Mouse (Mus musculus): ENCODE results near the gene Slit3. TPM values are rescaled to one million over a fixed set of nuclear protein-coding genes. Genes with fewer than 3 reads are reported as not detected.

Slit3 gene
- polyA plus RNA-seq, 1 experiment = 6.4 TPM

DNA sequence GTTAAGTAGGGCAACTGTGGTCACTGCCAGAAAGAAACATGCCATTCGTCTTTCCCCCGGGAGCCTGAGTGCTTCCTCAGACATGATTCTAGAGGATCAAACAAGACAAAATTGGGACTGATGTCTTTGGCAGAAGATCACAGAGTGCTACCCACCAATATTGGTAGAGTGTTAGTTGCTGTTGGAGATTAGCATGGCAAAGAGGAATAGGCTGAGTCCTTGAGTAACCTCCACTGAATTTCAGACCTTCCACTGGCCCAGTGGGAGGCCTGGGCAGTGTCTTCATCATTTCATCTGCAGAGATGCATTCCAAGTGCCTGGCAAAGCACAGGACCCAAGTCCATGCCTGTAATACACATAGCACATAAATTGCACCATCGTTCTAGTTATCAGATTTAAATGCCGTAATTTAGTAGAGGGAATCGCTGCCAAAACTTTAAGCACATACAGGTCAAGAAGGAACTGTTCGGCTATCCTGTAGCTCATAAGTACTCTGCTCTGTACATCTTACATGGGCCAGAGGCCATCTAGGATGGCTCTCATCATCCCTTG is 77.6 kb downstream of the Slit3 start:
- Histone ChIP-seq H3K4me3 (ENCODE audit: control insufficient read depth, insufficient read depth, low read length) (no peak overlapping the region), H3K27me3 (ENCODE audit: control insufficient read depth, insufficient read depth, low read length) (no peaks in the 10 kb centered on the region), H3K4me1 (replicated peaks; ENCODE audit: control insufficient read depth, insufficient read depth, low read length) (no peaks in the 10 kb centered on the region), H3K36me3 (ENCODE audit: control insufficient read depth, insufficient read depth, low read length) (no peaks in the 10 kb centered on the region), H3K27ac (ENCODE audit: control insufficient read depth, insufficient read depth, low read length) (no peak overlapping the region)
- DNase-seq = no peak
- TF ChIP-seq POLR2A (IDR thresholded peaks at IDR 0.05; ENCODE audit: control insufficient read depth, extremely low read depth, insufficient read depth, low read length, poor library complexity) = no peak
- no peak for TF ChIP-seq CTCF (IDR thresholded peaks at IDR 0.05; ENCODE audit: borderline replicate concordance, control insufficient read depth, extremely low read depth, insufficient read depth, low read length, poor library complexity)
- 96% methylated on average over 6 of the region's 6 CpGs for WGBS

DNA sequence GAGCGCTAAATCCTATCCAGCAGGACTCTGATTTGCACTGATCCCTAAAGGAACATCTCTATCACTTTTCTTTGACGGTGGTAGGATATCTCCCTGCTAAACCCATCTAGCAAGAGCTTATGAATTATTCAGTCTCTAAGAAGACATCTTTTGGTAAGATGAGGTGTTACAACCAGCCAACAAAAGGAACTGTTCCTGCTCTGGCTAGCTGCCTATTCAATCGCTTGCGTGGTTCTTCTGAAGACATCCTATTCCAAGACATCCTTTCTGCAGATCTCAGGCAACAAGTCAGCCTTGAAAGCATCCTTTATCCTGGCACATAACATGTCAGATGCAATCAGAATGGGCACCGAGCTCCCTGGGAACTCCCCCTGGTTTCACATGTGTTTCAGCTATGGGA is 81.3 kb downstream of the Slit3 start:
- TF ChIP-seq CTCF (IDR thresholded peaks at IDR 0.05; ENCODE audit: borderline replicate concordance, control insufficient read depth, extremely low read depth, insufficient read depth, low read length, poor library complexity) (no peak), POLR2A (IDR thresholded peaks at IDR 0.05; ENCODE audit: control insufficient read depth, extremely low read depth, insufficient read depth, low read length, poor library complexity) (no peak)
- no peak overlapping the region for H3K27ac ChIP-seq (ENCODE audit: control insufficient read depth, insufficient read depth, low read length)
- H3K36me3 ChIP-seq (ENCODE audit: control insufficient read depth, insufficient read depth, low read length) = no peaks in the 10 kb centered on the region
- DNase-seq = no peak
- 89% methylated on average over 5 of the region's 5 CpGs for WGBS
- H3K27me3 ChIP-seq (ENCODE audit: control insufficient read depth, insufficient read depth, low read length) = no peaks in the 10 kb centered on the region
- no peaks in the 10 kb centered on the region for H3K4me1 ChIP-seq (replicated peaks; ENCODE audit: control insufficient read depth, insufficient read depth, low read length)
- H3K4me3 ChIP-seq (ENCODE audit: control insufficient read depth, insufficient read depth, low read length) = no peak overlapping the region

DNA sequence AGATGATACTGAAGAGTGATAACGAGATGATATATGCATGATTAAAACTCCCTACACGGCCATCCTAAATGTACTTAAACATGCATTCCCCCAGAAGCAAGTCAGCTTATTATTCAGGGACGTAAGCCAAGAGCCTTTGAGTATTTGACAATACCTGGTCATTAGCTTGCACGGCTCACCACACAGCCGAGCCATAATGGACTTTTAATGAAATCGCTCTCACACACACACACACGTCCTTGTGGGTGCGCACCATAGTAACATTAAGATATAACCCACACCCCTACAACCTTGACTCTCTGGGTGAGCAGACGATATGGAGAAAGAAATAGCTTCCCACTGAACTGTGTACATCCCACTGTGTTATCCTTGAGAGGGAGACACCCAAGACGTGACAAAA is 82.6 kb downstream of the Slit3 start:
- no peak for DNase-seq
- TF ChIP-seq CTCF (IDR thresholded peaks at IDR 0.05; ENCODE audit: borderline replicate concordance, control insufficient read depth, extremely low read depth, insufficient read depth, low read length, poor library complexity) (no peak), POLR2A (IDR thresholded peaks at IDR 0.05; ENCODE audit: control insufficient read depth, extremely low read depth, insufficient read depth, low read length, poor library complexity) (no peak)
- H3K36me3 ChIP-seq (ENCODE audit: control insufficient read depth, insufficient read depth, low read length) = no peaks in the 10 kb centered on the region
- no peaks in the 10 kb centered on the region for H3K27me3 ChIP-seq (ENCODE audit: control insufficient read depth, insufficient read depth, low read length)
- no peaks in the 10 kb centered on the region for H3K4me1 ChIP-seq (replicated peaks; ENCODE audit: control insufficient read depth, insufficient read depth, low read length)
- WGBS = 85% methylated on average over 10 of the region's 10 CpGs
- H3K4me3 ChIP-seq (ENCODE audit: control insufficient read depth, insufficient read depth, low read length) = no peak overlapping the region
- H3K27ac ChIP-seq (ENCODE audit: control insufficient read depth, insufficient read depth, low read length) = no peak overlapping the region

DNA sequence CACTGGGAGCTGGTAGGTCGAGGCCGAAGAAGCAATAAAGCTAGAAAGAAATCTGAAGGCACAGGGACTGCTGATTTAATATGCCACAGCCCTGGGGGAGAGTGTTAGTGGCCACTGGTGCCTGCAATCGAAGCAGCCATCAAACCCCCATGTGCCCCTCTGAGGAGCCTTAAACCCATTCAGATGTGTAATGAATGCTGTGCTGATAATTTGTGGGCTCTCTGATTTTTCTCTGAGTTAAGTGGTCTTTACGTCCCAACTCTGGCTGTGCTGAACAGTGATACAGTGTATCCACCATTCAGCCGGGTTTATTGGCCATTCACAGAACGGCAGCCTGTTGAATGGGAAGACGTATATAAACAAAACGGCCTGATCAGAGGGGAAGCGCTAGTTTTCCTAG is 83.1 kb downstream of the Slit3 start:
- no peak for DNase-seq
- no peaks in the 10 kb centered on the region for H3K4me1 ChIP-seq (replicated peaks; ENCODE audit: control insufficient read depth, insufficient read depth, low read length)
- no peaks in the 10 kb centered on the region for H3K36me3 ChIP-seq (ENCODE audit: control insufficient read depth, insufficient read depth, low read length)
- no peaks in the 10 kb centered on the region for H3K27me3 ChIP-seq (ENCODE audit: control insufficient read depth, insufficient read depth, low read length)
- H3K4me3 ChIP-seq (ENCODE audit: control insufficient read depth, insufficient read depth, low read length) = no peak overlapping the region
- TF ChIP-seq CTCF (IDR thresholded peaks at IDR 0.05; ENCODE audit: borderline replicate concordance, control insufficient read depth, extremely low read depth, insufficient read depth, low read length, poor library complexity) (no peak), POLR2A (IDR thresholded peaks at IDR 0.05; ENCODE audit: control insufficient read depth, extremely low read depth, insufficient read depth, low read length, poor library complexity) (no peak)
- H3K27ac ChIP-seq (ENCODE audit: control insufficient read depth, insufficient read depth, low read length) = no peak overlapping the region
- WGBS = 54% methylated on average over 9 of the region's 9 CpGs

DNA sequence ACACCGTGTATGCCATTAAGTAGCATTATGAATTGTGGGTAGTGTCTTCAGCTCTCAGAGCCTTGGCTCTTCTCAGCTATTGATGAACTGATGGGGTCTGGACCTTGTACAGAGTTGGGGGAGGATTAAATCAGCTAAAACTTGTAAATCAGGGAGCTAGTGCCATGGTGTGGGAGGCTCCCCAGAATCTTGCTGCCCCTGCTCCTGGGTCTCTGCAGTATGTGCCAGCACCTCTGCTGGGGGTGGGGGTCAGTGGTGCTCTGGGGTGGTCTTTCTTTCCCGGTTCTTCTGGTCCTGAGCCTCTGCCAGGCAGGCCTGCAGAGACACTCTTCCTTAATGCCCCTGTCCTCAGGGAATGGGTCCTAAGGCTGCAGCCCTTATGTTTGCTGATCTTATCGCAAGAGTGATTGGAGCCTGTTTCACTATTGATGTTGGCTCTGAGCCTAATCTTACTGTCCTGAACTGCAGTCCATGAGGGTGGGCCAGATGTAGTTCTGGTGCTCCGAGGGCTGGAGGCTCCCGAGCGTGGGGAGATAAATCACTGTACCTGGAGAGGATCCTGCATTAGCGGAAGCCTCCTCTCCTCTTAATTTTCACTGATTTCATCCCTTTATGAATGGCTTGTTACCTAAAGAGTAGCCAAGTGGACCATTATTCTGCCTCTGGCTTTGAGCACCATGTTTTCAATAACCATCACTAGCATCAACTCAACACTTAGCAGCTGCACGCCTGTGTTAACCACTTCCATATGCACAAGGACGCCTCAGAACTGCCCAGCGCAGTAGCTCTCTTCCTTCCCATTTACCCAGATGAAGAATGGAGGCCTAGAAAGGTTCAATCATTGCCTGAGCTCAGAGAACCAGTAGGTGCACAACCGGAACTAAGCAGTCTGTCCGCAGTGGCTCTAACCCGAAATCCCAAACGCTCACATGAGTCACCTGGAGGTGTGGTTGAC is 90.0 kb downstream of the Slit3 start:
- 86% methylated on average over 14 of the region's 14 CpGs for WGBS

DNA sequence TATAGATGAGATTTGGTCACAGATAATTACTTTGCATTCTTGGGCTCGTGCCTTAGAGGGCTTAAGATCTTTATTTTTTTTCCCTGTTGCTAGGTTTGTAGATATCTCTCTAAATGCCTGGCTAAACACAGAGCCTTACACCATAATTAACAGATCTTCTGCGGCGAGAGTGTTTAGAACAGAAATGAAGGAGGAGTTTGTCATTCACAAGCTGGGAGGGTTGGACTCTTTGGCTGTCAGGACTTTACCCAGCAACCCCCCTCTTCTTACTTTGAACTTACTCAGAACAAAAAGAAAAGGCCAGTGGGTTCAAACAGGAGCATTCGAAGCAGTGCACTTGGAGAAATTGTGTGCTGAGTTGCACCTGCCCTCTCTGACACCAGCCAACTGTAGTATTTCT is 103.0 kb downstream of the Slit3 start:
- H3K27ac ChIP-seq (ENCODE audit: control insufficient read depth, insufficient read depth, low read length) = no peak overlapping the region
- H3K27me3 ChIP-seq (ENCODE audit: control insufficient read depth, insufficient read depth, low read length) = no peaks in the 10 kb centered on the region
- no peak overlapping the region for H3K4me3 ChIP-seq (ENCODE audit: control insufficient read depth, insufficient read depth, low read length)
- DNase-seq = no peak
- no peaks in the 10 kb centered on the region for H3K36me3 ChIP-seq (ENCODE audit: control insufficient read depth, insufficient read depth, low read length)
- WGBS = 79% methylated on average over 4 of the region's 4 CpGs
- H3K4me1 ChIP-seq (replicated peaks; ENCODE audit: control insufficient read depth, insufficient read depth, low read length) = no peaks in the 10 kb centered on the region
- TF ChIP-seq POLR2A (IDR thresholded peaks at IDR 0.05; ENCODE audit: control insufficient read depth, extremely low read depth, insufficient read depth, low read length, poor library complexity) = no peak
- TF ChIP-seq CTCF (IDR thresholded peaks at IDR 0.05; ENCODE audit: borderline replicate concordance, control insufficient read depth, extremely low read depth, insufficient read depth, low read length, poor library complexity) = no peak

More for the DNA sequence above, 90.0 kb downstream of the Slit3 start:
- TF ChIP-seq CTCF (IDR thresholded peaks at IDR 0.05; ENCODE audit: borderline replicate concordance, control insufficient read depth, extremely low read depth, insufficient read depth, low read length, poor library complexity) (no peak), POLR2A (IDR thresholded peaks at IDR 0.05; ENCODE audit: control insufficient read depth, extremely low read depth, insufficient read depth, low read length, poor library complexity) (no peak)
- H3K4me1 ChIP-seq (replicated peaks; ENCODE audit: control insufficient read depth, insufficient read depth, low read length) = no peaks in the 10 kb centered on the region
- H3K36me3 ChIP-seq (ENCODE audit: control insufficient read depth, insufficient read depth, low read length) = no peaks in the 10 kb centered on the region
- H3K27me3 ChIP-seq (ENCODE audit: control insufficient read depth, insufficient read depth, low read length) = no peaks in the 10 kb centered on the region
- H3K4me3 ChIP-seq (ENCODE audit: control insufficient read depth, insufficient read depth, low read length) = no peak overlapping the region
- H3K27ac ChIP-seq (ENCODE audit: control insufficient read depth, insufficient read depth, low read length) = no peak overlapping the region
- no peak for DNase-seq

Measured in thymus, adult 2 months (tissue).